Mouse (Mus musculus) kidney, postnatal 10 days (tissue): ENCODE data around the gene Adam1b.
A peak's percentile ranks its signal among the peaks of the same experiment; 100 is the strongest.
"Not testable (repeated sequence)": the region's sequence is repeated elsewhere in the genome, so short reads cannot be mapped to it uniquely, and the experiment has no call there.

ENCODE experiments used
- DNase-seq: peaks from one replicate; pipeline ENCODE4 v3.0.0; 2021; ENCODE audit warnings: mixed read lengths

The Adam1b gene

GRCm38 (mm10) chr5:121503231-121503630 is at the start of gene Adam1b:
Gene Adam1b (minus strand): TSS chr5:121503435.
- DNase-seq = no peak

GRCm38 (mm10) chr5:121549196-121549595 is 46.0 kb upstream of the Adam1b start:
- DNase-seq = no peak

DNA sequence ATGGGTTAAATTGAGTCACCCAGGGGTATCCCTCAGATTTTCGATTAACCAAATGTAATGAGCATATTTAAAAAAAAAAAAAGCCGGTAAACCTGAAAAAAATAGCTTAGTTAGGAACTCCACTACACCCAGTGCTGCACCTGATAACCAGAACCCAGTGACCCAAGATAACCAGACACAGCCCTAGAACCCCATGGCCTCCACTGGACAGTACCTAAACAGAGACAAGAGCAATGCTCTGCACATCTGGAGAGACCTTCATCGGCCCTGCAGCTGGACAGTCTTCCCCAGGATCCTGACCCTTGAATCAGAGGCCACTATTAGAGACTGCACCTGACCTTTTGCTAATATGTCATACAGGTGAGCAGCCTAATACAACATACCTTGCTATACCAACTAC is 43.8 kb upstream of the Adam1b start:
- no peak for DNase-seq

- peak; percentile 82 for DNase-seq
These were observed 43.3 kb upstream of the Adam1b start for GRCm38 (mm10) chr5:121546530-121546895.

GRCm38 (mm10) chr5:121545793-121546529 is 42.7 kb upstream of the Adam1b start, which contains the start of gene Mapkapk5:
Gene Mapkapk5 (minus strand): TSS chr5:121545905.
- DNase-seq = peak; percentile 98

GRCm38 (mm10) chr5:121544910-121545792 is 41.9 kb upstream of the Adam1b start, which contains the start of the genes Adam1a and Gm42878:
Gene Adam1a (minus strand): TSS chr5:121545482.
Gene Gm42878 (minus strand): TSS chr5:121545482.
- DNase-seq = peak; percentile 60

GRCm38 (mm10) chr5:121543370-121543769 is 40.1 kb upstream of the Adam1b start:
- DNase-seq = no peak

- DNase-seq = no peak
These were observed 38.0 kb upstream of the Adam1b start for GRCm38 (mm10) chr5:121541235-121541634.

DNA sequence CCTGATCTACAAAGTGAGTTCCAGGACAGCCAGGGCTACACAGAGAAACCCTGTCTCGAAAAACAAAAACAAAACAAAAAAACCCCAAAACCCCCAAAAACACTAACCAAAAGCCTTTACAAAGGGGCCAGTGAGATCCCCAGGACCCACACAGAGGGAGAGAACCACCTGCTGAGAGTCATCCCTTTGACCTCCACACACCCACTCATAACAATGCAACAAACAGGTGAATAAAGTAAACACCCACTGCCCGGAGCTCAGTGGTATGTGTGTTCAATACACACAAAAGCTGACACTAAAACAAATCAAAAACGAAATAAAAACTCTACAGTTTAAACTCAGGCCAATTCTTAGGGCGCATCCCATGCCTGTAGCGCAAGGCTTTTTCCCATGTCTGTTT is 36.8 kb upstream of the Adam1b start:
- DNase-seq = no peak

GRCm38 (mm10) chr5:121537588-121537987 is 34.4 kb upstream of the Adam1b start:
- no peak for DNase-seq

DNA sequence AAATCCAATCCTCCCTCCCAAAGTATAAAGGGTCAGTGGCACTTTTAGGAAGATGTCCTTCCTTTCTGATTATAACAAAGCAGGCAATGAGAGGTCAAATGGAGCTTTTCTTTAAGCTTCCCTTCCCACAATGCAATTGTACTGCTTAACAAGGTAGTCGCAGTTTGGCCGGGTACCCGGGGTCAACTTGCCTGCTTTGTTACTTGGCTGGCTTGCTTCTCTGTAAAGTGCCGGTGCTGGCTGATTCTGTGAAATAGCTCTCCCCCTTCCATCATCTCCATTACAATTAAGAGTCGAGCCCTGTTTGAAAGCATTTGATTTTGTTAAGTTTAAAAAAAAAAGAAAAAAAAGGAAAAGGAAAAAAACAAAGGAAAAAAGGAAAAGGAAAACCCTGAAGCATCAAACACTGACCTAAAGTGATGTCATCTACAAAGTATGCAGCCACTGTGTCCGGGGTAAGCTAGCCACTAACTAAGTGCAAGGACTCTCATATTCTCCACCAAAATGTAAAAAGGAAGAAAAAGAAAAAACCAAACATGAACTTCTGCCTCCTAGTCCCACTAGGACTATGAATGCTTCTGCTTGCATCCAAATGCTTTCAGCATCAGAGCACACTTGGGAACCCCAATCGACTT is 33.8 kb upstream of the Adam1b start:
- DNase-seq = no peak

DNA sequence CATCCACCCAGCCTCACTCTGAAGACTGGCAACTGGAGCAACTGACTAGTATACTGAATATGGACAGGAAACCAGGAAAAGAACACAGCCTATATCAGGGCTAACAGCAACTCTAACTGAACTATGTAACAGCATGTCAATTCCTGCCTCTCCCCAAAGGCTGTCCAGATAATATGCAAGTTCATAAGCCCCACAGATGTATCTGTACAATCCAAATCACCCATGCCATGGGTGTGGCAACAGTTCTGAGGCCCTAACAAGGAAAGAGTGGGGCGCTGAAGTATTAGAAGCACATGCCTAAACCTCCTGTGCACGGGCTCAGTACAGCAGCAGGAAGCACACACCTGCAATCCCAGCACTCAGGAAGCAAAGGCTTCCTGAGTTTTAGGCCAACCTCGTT is 31.9 kb upstream of the Adam1b start:
- no peak for DNase-seq

DNA sequence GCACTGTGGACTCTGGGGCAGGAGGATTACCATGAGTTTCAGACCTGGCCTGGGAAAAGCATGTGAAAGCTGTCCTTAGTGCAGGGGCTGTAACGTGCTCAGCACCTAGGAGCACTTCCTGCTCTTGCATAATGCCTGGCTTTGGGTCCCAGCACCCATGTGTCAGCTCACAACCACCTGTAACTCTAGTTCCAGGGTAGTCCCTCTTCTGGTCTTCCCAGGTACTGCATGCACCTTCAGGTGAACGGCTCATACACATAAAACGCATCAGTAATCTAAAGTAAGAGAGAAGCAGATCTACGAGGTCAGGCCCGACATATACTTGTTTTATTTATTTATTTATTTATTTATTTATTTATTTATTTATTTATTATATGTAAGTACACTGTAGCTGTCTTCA is 31.3 kb upstream of the Adam1b start:
- peak; percentile 31 for DNase-seq

- DNase-seq = no peak
These were observed 23.7 kb upstream of the Adam1b start for GRCm38 (mm10) chr5:121526961-121527360.

DNA sequence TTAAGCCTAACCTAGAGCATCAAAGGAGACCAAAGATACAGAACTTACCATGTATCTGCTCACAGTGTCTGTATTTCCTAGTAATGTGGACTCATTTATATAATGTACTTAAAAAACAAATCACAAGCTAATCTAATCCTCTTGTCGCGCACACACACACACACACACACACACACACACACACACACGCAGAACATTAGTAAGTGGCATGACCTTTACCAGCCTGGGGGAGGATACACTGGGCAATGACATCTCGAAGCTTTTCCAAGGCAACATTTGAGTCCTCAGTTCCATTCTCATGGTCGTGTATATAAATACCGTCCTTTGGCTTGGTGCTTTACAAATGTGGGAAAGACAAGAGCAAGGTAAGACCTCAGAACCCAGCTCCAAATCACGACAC is 23.3 kb upstream of the Adam1b start:
- no peak for DNase-seq

- DNase-seq = no peak
These were observed 22.7 kb upstream of the Adam1b start for GRCm38 (mm10) chr5:121525774-121526450.

- not testable (repeated sequence) for DNase-seq
These were observed 16.5 kb upstream of the Adam1b start for GRCm38 (mm10) chr5:121519758-121520157.

- DNase-seq = no peak
These were observed 15.7 kb upstream of the Adam1b start for GRCm38 (mm10) chr5:121518983-121519382.

DNA sequence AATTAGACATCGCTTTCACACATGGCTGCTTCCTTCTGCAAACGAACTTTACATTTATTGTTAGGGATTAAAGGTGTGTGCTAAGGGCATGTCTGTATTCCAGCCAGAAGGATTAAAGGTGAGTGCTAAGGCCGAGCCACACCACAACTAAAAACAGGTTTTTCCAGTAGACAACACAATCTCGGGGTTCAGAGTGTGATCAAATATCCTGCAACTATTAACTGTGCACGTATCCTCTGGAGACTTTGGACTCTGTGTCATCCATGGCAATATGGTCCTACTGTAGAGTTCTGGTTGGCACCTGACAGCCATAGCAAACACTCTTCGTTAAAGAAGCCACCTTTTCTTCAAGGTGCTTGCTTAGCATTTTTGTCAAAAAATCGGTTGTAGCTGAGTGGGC is 6.8 kb upstream of the Adam1b start:
- no peak for DNase-seq

DNA sequence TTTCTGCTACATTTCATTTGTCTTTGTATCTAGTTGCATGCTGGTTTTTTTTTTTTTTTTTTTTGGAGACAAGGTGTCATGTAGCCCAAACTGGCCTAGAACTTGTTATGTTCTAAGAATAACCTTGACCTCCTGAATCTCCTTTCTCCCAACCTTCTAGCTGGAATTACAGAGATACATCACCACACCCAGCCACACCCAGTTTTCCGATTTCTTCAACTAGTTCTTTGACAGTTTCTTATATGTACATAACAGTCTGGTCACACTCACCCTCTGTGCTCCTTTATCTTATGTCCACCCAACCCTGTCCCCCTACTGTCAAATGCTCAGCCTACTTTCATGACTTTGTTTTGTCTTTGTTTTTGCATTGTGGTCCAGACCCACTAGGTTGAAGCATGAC is 3.6 kb upstream of the Adam1b start:
- no peak for DNase-seq

- DNase-seq = not testable (repeated sequence)
These were observed 1.7 kb downstream of the Adam1b start for GRCm38 (mm10) chr5:121501424-121501996.

GRCm38 (mm10) chr5:121500719-121501118 is 2.5 kb downstream of the Adam1b start:
- DNase-seq = no peak
